Mouse (Mus musculus): ENCODE results near the gene Htra1.

GRCm38 (mm10) chr7:130935793-130936471 lies at the start of gene Htra1:
- TF ChIP-seq CTCF (IDR thresholded peaks at IDR 0.05; ENCODE audit: control insufficient read depth, insufficient read depth, insufficient read length) (no peak), MAX (IDR thresholded peaks at IDR 0.05) (no peak), MYOD1 (IDR thresholded peaks at IDR 0.05; ENCODE audit: control insufficient read depth, insufficient read length, low read depth) (peak; percentile 42), USF1 (IDR thresholded peaks at IDR 0.05; ENCODE audit: low read depth) (no peak), CEBPB (IDR thresholded peaks at IDR 0.05; ENCODE audit: low read depth) (no peak), FOSL1 (IDR thresholded peaks at IDR 0.05; ENCODE audit: insufficient read depth, low read length, poor library complexity, severe bottlenecking) (no peak)
